Mouse (Mus musculus) erythroblast, embryonic 14.5 days (primary cell): ENCODE results near the gene Spats2l. TPM values are rescaled to one million over a fixed set of nuclear protein-coding genes. Genes with fewer than 3 reads are reported as not detected.

ENCODE experiments used
- H3K27me3 ChIP-seq: 2 replicates; pipeline ENCODE4 v1.6.1; 2012; ENCODE audit warnings: inconsistent platforms; ENCODE audit not compliant: control insufficient read depth
- H3K36me3 ChIP-seq: 2 replicates; pipeline ENCODE4 v1.6.1; 2012; ENCODE audit warnings: mild to moderate bottlenecking, inconsistent platforms; ENCODE audit not compliant: control insufficient read depth
- H3K4me1 ChIP-seq: 2 replicates; pipeline ENCODE4 v1.6.1; 2012; ENCODE audit warnings: inconsistent platforms; ENCODE audit not compliant: control insufficient read depth
- H3K4me3 ChIP-seq: replicated peaks from 2 replicates; pipeline ENCODE3; 2012; ENCODE audit warnings: moderate library complexity, mild to moderate bottlenecking, inconsistent platforms
- H3K9me3 ChIP-seq: 2 replicates; pipeline ENCODE4 v1.6.1; 2012; ENCODE audit warnings: low read length, inconsistent platforms, mixed read lengths; ENCODE audit not compliant: control insufficient read depth
- GATA1 ChIP-seq: IDR thresholded peaks from 2 replicates; pipeline ENCODE4 v1.6.1; 2012; ENCODE audit warnings: low read length, inconsistent platforms, mixed read lengths
- TAL1 ChIP-seq: IDR thresholded peaks from 3 replicates; pipeline ENCODE4 v1.6.1; 2012; ENCODE audit warnings: low read length, inconsistent platforms, mixed read lengths
- polyA plus RNA-seq: library from polyadenylated mRNA; stranded (reverse); fragments of >175 nt; gene quantifications from 2 replicates; pipeline ENCODE4 v1.2.3, GENCODE M21; 2012

The Spats2l gene
- polyA plus RNA-seq, 1 experiment: not detected

DNA sequence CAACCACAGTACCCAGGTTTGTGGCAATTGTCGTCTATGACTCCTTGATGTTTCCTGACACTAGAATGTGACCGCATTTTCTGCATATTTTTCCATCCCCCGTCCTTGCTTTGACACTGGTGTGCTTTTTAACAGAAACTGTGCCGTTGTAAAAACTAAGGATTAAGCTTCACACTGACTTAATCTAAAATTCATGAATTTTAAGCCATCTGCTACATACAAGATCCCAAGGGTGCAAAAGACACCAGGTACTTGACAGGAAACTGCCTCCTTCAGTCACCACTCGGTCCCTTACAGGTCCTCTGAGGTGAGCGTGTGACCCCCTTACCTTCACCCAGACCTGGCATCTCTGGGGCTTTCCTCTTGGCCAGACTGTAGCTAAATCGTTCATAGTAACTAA lies 129.8 kb downstream of the Spats2l start:
- TF ChIP-seq TAL1 (no peak), GATA1 (no peak)
- Histone ChIP-seq H3K4me1 (no peaks in the 10 kb centered on the region), H3K36me3 (no peaks in the 10 kb centered on the region; the same call in 1 of the 2 replicates), H3K9me3 (no peaks in the 10 kb centered on the region), H3K4me3 (no peak overlapping the region), H3K27me3 (no peaks in the 10 kb centered on the region)

GRCm38 (mm10) chr1:57905912-57906311 lies 131.9 kb downstream of the Spats2l start:
- no peaks in the 10 kb centered on the region for H3K27me3 ChIP-seq
- no peaks in the 10 kb centered on the region for H3K9me3 ChIP-seq
- H3K4me1 ChIP-seq: no peaks in the 10 kb centered on the region
- TF ChIP-seq GATA1 (no peak), TAL1 (no peak)
- no peaks in the 10 kb centered on the region; the same call in 1 of the 2 replicates for H3K36me3 ChIP-seq
- H3K4me3 ChIP-seq: no peak overlapping the region

- Histone ChIP-seq H3K36me3 (no peaks in the 10 kb centered on the region; the same call in 1 of the 2 replicates), H3K9me3 (no peaks in the 10 kb centered on the region), H3K27me3 (no peaks in the 10 kb centered on the region), H3K4me3 (no peak overlapping the region), H3K4me1 (no peaks in the 10 kb centered on the region)
- TF ChIP-seq TAL1: no peak
- no peak for TF ChIP-seq GATA1
Observed at GRCm38 (mm10) chr1:57906312-57906711, 132.3 kb downstream of the Spats2l start.

DNA sequence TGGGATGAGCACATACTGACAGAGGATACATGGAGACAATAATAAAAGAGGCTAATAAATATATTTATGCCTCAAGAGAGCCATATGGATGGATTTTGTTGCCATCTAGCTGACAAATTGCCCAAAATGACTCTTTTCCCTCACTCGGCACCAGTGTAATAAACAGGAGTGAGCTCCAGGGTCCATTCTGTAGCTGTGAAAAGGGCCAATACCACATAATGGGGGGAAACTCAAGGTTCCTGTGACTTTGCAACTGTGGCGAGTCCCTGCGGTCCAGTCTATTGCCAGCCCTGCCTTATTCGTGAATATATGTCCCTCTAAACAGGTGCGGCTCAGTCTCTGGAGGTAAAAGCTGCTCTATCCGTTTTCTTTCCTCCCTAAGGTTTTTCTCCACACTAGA lies 137.6 kb downstream of the Spats2l start:
- no peaks in the 10 kb centered on the region for H3K36me3 ChIP-seq
- H3K4me1 ChIP-seq: no peaks in the 10 kb centered on the region
- H3K27me3 ChIP-seq: no peaks in the 10 kb centered on the region
- no peak overlapping the region for H3K4me3 ChIP-seq
- TF ChIP-seq GATA1: no peak
- TF ChIP-seq TAL1: no peak
- no peaks in the 10 kb centered on the region for H3K9me3 ChIP-seq

GRCm38 (mm10) chr1:57917342-57917741 lies 143.4 kb downstream of the Spats2l start:
- no peaks in the 10 kb centered on the region for H3K27me3 ChIP-seq
- no peaks in the 10 kb centered on the region for H3K36me3 ChIP-seq
- no peaks in the 10 kb centered on the region for H3K9me3 ChIP-seq
- H3K4me1 ChIP-seq: no peaks in the 10 kb centered on the region
- no peak overlapping the region for H3K4me3 ChIP-seq
- no peak for TF ChIP-seq TAL1
- TF ChIP-seq GATA1: no peak

DNA sequence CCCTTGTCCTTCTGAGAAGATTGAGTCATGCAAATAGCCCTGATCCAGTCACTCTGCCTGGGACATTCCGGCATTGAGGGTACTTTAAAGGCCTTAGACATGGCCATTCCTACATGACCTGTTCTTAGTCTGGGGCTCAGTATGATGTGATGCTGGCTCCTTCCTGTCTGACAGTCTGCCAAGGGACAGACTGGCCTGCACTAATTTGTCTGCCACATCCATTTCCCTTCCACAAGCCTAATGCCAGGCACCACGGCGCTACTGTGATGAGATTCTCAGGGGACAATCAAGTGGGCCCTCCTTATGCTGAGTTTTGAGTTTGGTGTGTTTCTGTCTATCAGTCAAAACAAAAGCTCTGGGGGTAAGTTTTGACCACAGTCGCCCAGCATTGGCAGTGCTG lies 144.6 kb downstream of the Spats2l start:
- no peak for TF ChIP-seq TAL1
- TF ChIP-seq GATA1: no peak
- Histone ChIP-seq H3K4me1 (no peaks in the 10 kb centered on the region), H3K27me3 (no peaks in the 10 kb centered on the region), H3K9me3 (no peaks in the 10 kb centered on the region), H3K4me3 (no peak overlapping the region), H3K36me3 (no peaks in the 10 kb centered on the region)

GRCm38 (mm10) chr1:57934287-57934686 lies 160.3 kb downstream of the Spats2l start:
- TF ChIP-seq TAL1: no peak
- TF ChIP-seq GATA1: no peak
- Histone ChIP-seq H3K4me3 (no peak overlapping the region), H3K36me3 (no peaks in the 10 kb centered on the region), H3K9me3 (no peaks in the 10 kb centered on the region), H3K27me3 (no peaks in the 10 kb centered on the region), H3K4me1 (no peaks in the 10 kb centered on the region)

DNA sequence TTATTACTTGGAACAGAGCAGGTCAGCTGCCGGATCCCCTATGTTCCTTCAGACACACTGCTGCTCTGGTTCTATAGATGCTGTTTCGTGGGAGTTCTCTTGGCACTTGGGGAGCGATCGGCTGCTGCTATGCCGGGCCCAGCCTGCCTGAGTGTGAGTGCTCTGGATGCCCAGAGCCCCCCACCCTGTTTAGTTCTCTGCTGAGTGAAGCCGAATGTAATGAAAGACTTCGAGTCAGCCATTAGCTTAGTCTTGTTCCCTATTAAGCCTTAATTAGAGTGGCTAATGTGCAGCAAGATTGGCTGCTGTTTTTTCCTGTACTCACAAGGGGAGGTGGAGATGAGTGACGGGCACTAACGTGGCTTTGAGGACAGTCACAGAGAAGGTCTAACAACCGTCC lies 166.7 kb downstream of the Spats2l start:
- TF ChIP-seq TAL1: no peak
- no peak for TF ChIP-seq GATA1
- H3K4me1 ChIP-seq: no peaks in the 10 kb centered on the region
- H3K27me3 ChIP-seq: no peaks in the 10 kb centered on the region
- no peak overlapping the region for H3K4me3 ChIP-seq
- H3K36me3 ChIP-seq: peaks cover 2% of the 10 kb centered on the region; the same call in 1 of the 2 replicates
- no peaks in the 10 kb centered on the region for H3K9me3 ChIP-seq

DNA sequence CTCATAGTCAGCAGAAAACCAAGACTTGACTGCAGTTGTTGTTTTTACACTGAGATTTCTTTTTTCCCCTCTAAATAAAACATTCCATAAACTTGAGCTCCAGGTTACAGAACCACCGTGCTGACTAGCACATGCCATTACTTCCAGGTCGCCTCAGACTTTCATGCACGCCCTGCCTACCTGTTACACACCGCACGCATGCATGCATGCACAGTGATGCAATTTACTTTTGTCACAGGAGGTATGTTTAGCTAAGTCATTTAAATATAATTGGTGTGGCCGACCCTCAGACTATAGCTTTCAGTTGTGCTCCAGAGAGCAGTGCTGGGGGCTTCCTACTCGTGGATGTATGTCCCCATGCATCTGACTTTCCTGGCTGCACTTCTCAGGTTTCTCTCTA lies 167.1 kb downstream of the Spats2l start:
- Histone ChIP-seq H3K36me3 (peaks cover 2% of the 10 kb centered on the region; the same call in 1 of the 2 replicates), H3K9me3 (no peaks in the 10 kb centered on the region), H3K4me1 (no peaks in the 10 kb centered on the region), H3K27me3 (no peaks in the 10 kb centered on the region), H3K4me3 (no peak overlapping the region)
- TF ChIP-seq GATA1: no peak
- TF ChIP-seq TAL1: no peak

DNA sequence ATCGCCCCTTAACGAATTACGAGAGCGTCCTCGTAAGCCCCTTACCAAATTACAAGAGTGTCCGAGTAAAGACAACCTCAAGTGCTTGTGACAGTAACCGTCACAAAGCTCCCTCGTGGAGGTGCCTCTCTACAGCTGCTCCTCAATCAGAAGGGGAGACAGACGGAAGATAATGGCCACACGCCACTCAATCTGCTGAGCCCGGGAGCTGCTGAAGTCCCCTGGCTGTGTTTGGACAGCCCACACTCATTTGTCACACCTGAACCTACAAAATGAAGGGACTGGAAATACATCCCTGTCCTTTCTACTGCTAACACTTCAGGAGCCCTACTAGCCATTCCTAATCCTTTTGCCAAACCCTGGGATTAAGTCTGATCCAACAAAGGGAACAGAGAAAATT lies 167.8 kb downstream of the Spats2l start:
- H3K4me3 ChIP-seq: no peak overlapping the region
- no peaks in the 10 kb centered on the region for H3K9me3 ChIP-seq
- TF ChIP-seq GATA1 (no peak), TAL1 (no peak)
- H3K4me1 ChIP-seq: no peaks in the 10 kb centered on the region
- no peaks in the 10 kb centered on the region for H3K27me3 ChIP-seq
- peaks cover 2% of the 10 kb centered on the region; the same call in 1 of the 2 replicates for H3K36me3 ChIP-seq
